ENCODE assay signal across 8 mouse cellular contexts in the genomic region with DNA sequence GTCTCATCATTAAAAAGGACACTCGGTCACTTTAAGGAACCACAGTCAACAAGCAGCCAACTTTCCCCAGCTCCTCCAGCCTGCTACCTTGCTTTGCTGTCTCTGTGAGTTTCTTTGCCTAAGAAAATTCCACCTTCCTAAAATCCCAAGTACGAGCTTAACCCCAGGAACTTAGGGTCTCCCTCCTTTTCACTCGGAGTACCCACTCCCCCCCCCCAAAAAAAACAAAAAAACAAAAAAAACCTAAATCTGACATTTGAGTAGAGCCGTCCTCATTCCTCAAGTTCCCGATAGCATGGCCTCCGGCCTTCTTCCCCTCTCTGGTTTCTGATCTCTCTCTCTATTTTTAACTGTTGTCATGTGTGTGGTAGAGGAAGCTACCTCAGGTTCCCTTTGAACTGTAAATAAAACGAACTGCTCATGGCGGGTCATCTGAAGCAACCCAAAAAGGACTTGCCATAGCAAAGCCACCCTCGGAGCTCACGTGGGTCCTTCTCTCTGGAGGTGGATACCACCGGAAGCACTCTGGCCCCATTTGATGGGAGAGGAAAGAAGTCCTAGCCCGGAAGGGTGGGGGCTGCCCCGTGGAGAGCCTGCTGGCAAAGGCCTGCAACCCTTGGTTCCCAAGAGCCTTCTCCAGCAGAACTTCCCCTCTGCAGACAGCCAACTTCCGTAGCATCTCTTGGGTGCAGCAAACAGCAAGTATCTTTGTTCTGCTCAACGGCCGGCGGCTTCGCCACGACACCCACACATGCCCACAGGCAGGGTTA. TPM values are rescaled to one million over a fixed set of nuclear protein-coding genes. Genes with fewer than 3 reads are reported as not detected.
A peak's percentile ranks its signal among the peaks of the same experiment; 100 is the strongest.
DNase-seq lines count a peak whose midpoint lies in the region; ATAC-seq and TF ChIP-seq lines count a peak whose summit lies in the region.

Gene Pik3cd, minus strand, starts transcription at position 362 of the 770 bp plus-strand sequence.

- DNase-seq in forebrain, embryonic 10.5 days (ENCODE audit: extremely low spot score, low spot score) = no peak
- no peak for DNase-seq in liver, embryonic 14.5 days (ENCODE audit: low read depth in 3 of 3, low spot score in 3 of 3)
- DNase-seq in skeletal muscle tissue, adult 2 months (ENCODE audit: low read depth, low spot score) = peak; percentile 81
- DNase-seq in frontal cortex, postnatal 36 days (ENCODE audit: low spot score in 2 of 2) = no peak
- DNase-seq in embryonic facial prominence, embryonic 10.5 days (ENCODE audit: low spot score) = no peak

- no peaks in the 10 kb centered on the region for H3K9me3 ChIP-seq in forebrain, embryonic 15.5 days
- no peaks in the 10 kb centered on the region for H3K9me3 ChIP-seq in forebrain, embryonic 10.5 days
- H3K9me3 ChIP-seq in E14TG2a.4 (ENCODE audit: low read length) = no peaks in the 10 kb centered on the region
- H3K9me3 ChIP-seq in hindbrain, embryonic 12.5 days (replicated peaks) = no peaks in the 10 kb centered on the region
- H3K9me3 ChIP-seq in liver, embryonic 14.5 days (ENCODE audit: control insufficient read depth, low read length) = no peaks in the 10 kb centered on the region
- H3K9me3 ChIP-seq in embryonic facial prominence, embryonic 10.5 days = no peaks in the 10 kb centered on the region

- peaks cover 9% of the 10 kb centered on the region for H3K4me1 ChIP-seq in forebrain, embryonic 15.5 days
- H3K4me1 ChIP-seq in forebrain, embryonic 10.5 days = peaks cover 36% of the 10 kb centered on the region
- H3K4me1 ChIP-seq in E14TG2a.4 (replicated peaks; ENCODE audit: low read depth, low read length) = peaks cover 28% of the 10 kb centered on the region
- peaks cover 8% of the 10 kb centered on the region; the same call in 1 of the 2 replicates for H3K4me1 ChIP-seq in hindbrain, embryonic 12.5 days
- peaks cover 2 to 9% of the 10 kb centered on the region in 2 experiments; a peak in 2 of 4 replicates for H3K4me1 ChIP-seq in liver, embryonic 14.5 days (replicated peaks; ENCODE audit: control insufficient read depth in 2 of 2, insufficient read depth in 2 of 2, low read length in 1 of 2)
- peaks cover 26% of the 10 kb centered on the region for H3K4me1 ChIP-seq in embryonic facial prominence, embryonic 10.5 days

- WGBS in forebrain, embryonic 15.5 days = 76% methylated on average over 19 of the region's 19 CpGs
- 82% methylated on average over 19 of the region's 19 CpGs for WGBS in forebrain, embryonic 10.5 days
- WGBS in hindbrain, embryonic 12.5 days = 68% methylated on average over 19 of the region's 19 CpGs
- WGBS in liver, embryonic 14.5 days (ENCODE audit: insufficient replicate concordance) = 18% methylated on average over 19 of the region's 19 CpGs
- WGBS in embryonic facial prominence, embryonic 10.5 days = 64% methylated on average over 19 of the region's 19 CpGs

- no peak for TF ChIP-seq EP300 in liver, embryonic 14.5 days (IDR thresholded peaks at IDR 0.05; ENCODE audit: low read depth)

- ATAC-seq in forebrain, embryonic 15.5 days (replicated peaks) = no peak
- ATAC-seq in hindbrain, embryonic 12.5 days (ENCODE audit: low FRiP score) = no peak
- ATAC-seq in liver, embryonic 14.5 days (ENCODE audit: insufficient read depth) = no peak

- no peak within 1 kb of the TSS for H3K9ac ChIP-seq in forebrain, embryonic 15.5 days (replicated peaks)
- no peak within 1 kb of the TSS for H3K9ac ChIP-seq in hindbrain, embryonic 12.5 days
- no peak within 1 kb of the TSS for H3K9ac ChIP-seq in liver, embryonic 14.5 days (replicated peaks)

- 0 out of 2 replicates have a peak, but pooled peaks cover 2% of the 10 kb centered on the region for H3K27me3 ChIP-seq in forebrain, embryonic 15.5 days
- peaks cover 41% of the 10 kb centered on the region for H3K27me3 ChIP-seq in forebrain, embryonic 10.5 days (ENCODE audit: poor library complexity, severe bottlenecking)
- H3K27me3 ChIP-seq in E14TG2a.4 (ENCODE audit: insufficient read depth, low read length) = peaks cover 30% of the 10 kb centered on the region
- H3K27me3 ChIP-seq in hindbrain, embryonic 12.5 days = peaks cover 22% of the 10 kb centered on the region
- no peaks in the 10 kb centered on the region for H3K27me3 ChIP-seq in liver, embryonic 14.5 days (ENCODE audit: control insufficient read depth, insufficient read depth, low read length)
- peaks cover 36% of the 10 kb centered on the region for H3K27me3 ChIP-seq in embryonic facial prominence, embryonic 10.5 days (replicated peaks; ENCODE audit: low read depth, poor library complexity, severe bottlenecking)

- H3K36me3 ChIP-seq in forebrain, embryonic 15.5 days = no peaks in the 10 kb centered on the region
- no peaks in the 10 kb centered on the region for H3K36me3 ChIP-seq in forebrain, embryonic 10.5 days (replicated peaks)
- no peaks in the 10 kb centered on the region for H3K36me3 ChIP-seq in E14TG2a.4 (ENCODE audit: insufficient read depth, low read length)
- H3K36me3 ChIP-seq in hindbrain, embryonic 12.5 days = no peaks in the 10 kb centered on the region
- H3K36me3 ChIP-seq in liver, embryonic 14.5 days (replicated peaks; ENCODE audit: control insufficient read depth, insufficient read depth, low read depth) = no peaks in the 10 kb centered on the region
- no peaks in the 10 kb centered on the region for H3K36me3 ChIP-seq in embryonic facial prominence, embryonic 10.5 days (replicated peaks)

- no peak within 1 kb of the TSS for H3K4me2 ChIP-seq in forebrain, embryonic 15.5 days (replicated peaks)
- H3K4me2 ChIP-seq in hindbrain, embryonic 12.5 days (replicated peaks) = no peak within 1 kb of the TSS
- peak within 1 kb of the TSS; percentile 20 for H3K4me2 ChIP-seq in liver, embryonic 14.5 days (ENCODE audit: low read depth)

- no peak within 1 kb of the TSS for H3K4me3 ChIP-seq in forebrain, embryonic 15.5 days
- H3K4me3 ChIP-seq in forebrain, embryonic 10.5 days = no peak within 1 kb of the TSS
- H3K4me3 ChIP-seq in E14TG2a.4 (replicated peaks; ENCODE audit: low read length) = peak within 1 kb of the TSS; percentile 46
- H3K4me3 ChIP-seq in hindbrain, embryonic 12.5 days = no peak within 1 kb of the TSS
- no peak within 1 kb of the TSS for H3K4me3 ChIP-seq in liver, embryonic 14.5 days (ENCODE audit: insufficient read depth in 1 of 2, low read depth in 2 of 2, low read length in 2 of 2)
- H3K4me3 ChIP-seq in embryonic facial prominence, embryonic 10.5 days = no peak within 1 kb of the TSS

- TF ChIP-seq CTCF in E14TG2a.4 (conservative IDR thresholded peaks at IDR 0.05; ENCODE audit: low read length) = no peak
- no peak for TF ChIP-seq CTCF in liver, embryonic 14.5 days (IDR thresholded peaks at IDR 0.05; ENCODE audit: low read depth)

- no peak within 1 kb of the TSS for H3K27ac ChIP-seq in forebrain, embryonic 15.5 days (replicated peaks)
- H3K27ac ChIP-seq in forebrain, embryonic 10.5 days = no peak within 1 kb of the TSS
- no peak within 1 kb of the TSS for H3K27ac ChIP-seq in hindbrain, embryonic 12.5 days
- no peak within 1 kb of the TSS for H3K27ac ChIP-seq in liver, embryonic 14.5 days
- H3K27ac ChIP-seq in embryonic facial prominence, embryonic 10.5 days (replicated peaks) = no peak within 1 kb of the TSS

RNA-seq across cellular contexts. Expression of gene Pik3cd, which starts in this region (rescaled TPM):
- 16.5 and 18.2 TPM in 2 replicates for polyA plus RNA-seq in forebrain, embryonic 15.5 days (2015; fragmentation: Nextera tagmentation; extraction: Ambion mirVana)
- polyA plus RNA-seq in forebrain, embryonic 10.5 days (2016; fragmentation: Nextera tagmentation; extraction: Ambion mirVana) = 4.3 and 4.6 TPM in 2 replicates
- 16.9 and 19.6 TPM in 2 replicates for polyA plus RNA-seq in hindbrain, embryonic 12.5 days (2016; fragmentation: Nextera tagmentation; extraction: Ambion mirVana)
- polyA plus RNA-seq in liver, embryonic 14.5 days (2012; rRNA removed) = 3.9 and 4.0 TPM in 2 replicates
- 4.3 and 5.7 TPM in 2 replicates for polyA plus RNA-seq in liver, embryonic 14.5 days (2014; fragmentation: Nextera tagmentation; extraction: Ambion mirVana)
- polyA plus RNA-seq in embryonic facial prominence, embryonic 10.5 days (2016; fragmentation: Nextera tagmentation; extraction: Ambion mirVana) = 6.1 and 6.3 TPM in 2 replicates
